Mouse (Mus musculus) embryo, embryonic 11.5 days (tissue): ENCODE measurements at regions not wholly inside any gene's neighbourhood (a gene's known extent, or its start where the extent isn't known, plus 50 kb on each side); places are given as distances from the start of the nearest gene placed in this dataset.
"Not testable (repeated sequence)": the region's sequence is repeated elsewhere in the genome, so short reads cannot be mapped to it uniquely, and the experiment has no call there.

Source experiments
- DNase-seq: peaks from one replicate; pipeline ENCODE4 v3.0.0-alpha.2; 2012; ENCODE audit warnings: low read depth, low spot score

- DNase-seq: no peak
Observed at GRCm38 (mm10) chr11:22420003-22420723, 78.1 kb upstream of the Ehbp1 start.

GRCm38 (mm10) chr11:22421762-22422161 lies 79.7 kb upstream of the Ehbp1 start:
- DNase-seq: no peak

- peak; percentile 9 for DNase-seq
Observed at GRCm38 (mm10) chr11:22437140-22437850, 74.6 kb upstream of the Tmem17 start.

- DNase-seq: no peak
Observed at GRCm38 (mm10) chr11:22437851-22438215, 74.1 kb upstream of the Tmem17 start.

GRCm38 (mm10) chr11:22438441-22439066 lies 73.3 kb upstream of the Tmem17 start:
- no peak for DNase-seq

- DNase-seq: no peak
Observed at GRCm38 (mm10) chr11:22440521-22440920, 71.4 kb upstream of the Tmem17 start.

- DNase-seq: no peak
Observed at GRCm38 (mm10) chr11:22453161-22453560, 58.7 kb upstream of the Tmem17 start.

GRCm38 (mm10) chr11:22456286-22456685 lies 55.6 kb upstream of the Tmem17 start:
- DNase-seq: no peak

- DNase-seq: no peak
Observed at GRCm38 (mm10) chr11:22457220-22457619, 54.7 kb upstream of the Tmem17 start.

- no peak for DNase-seq
Observed at GRCm38 (mm10) chr11:22458951-22459703, 52.8 kb upstream of the Tmem17 start.

- not testable (repeated sequence) for DNase-seq
Observed at GRCm38 (mm10) chr11:22461019-22461735, 50.7 kb upstream of the Tmem17 start.
